Mouse (Mus musculus): ENCODE results near the gene Cfap58. TPM values are rescaled to one million over a fixed set of nuclear protein-coding genes. Genes with fewer than 3 reads are reported as not detected.

Cfap58 gene
- polyA plus RNA-seq, 1 experiment from 2014 or later = not detected

DNA sequence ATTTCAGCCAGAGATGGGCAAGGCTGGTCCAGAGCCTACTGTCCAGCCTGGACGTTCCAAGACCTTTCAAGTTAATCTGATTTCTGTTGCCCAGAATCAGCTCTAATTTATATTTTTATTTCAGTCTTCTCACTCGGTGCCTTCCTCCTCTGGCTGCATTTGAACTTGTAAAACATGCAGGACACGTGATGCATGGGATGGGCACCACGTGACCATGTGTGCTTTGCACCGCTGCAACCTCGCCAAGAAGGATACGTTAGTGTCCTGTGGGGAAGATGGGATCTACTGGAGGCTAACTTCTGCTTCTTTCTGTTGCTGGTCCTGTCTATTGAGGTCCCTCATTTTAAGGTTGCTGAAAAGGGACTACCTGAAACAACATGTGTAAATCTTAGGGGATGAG is 109.8 kb downstream of the Cfap58 start:
- WGBS = 91% methylated on average over 7 of the region's 7 CpGs
- no peaks in the 10 kb centered on the region for H3K36me3 ChIP-seq (replicated peaks)
- DNase-seq (ENCODE audit: extremely low spot score, low spot score) = no peak
- H3K9me3 ChIP-seq = no peaks in the 10 kb centered on the region
- peaks cover 8% of the 10 kb centered on the region for H3K4me1 ChIP-seq
- no peak overlapping the region for H3K4me3 ChIP-seq
- H3K27ac ChIP-seq = no peak overlapping the region
- no peaks in the 10 kb centered on the region for H3K27me3 ChIP-seq (ENCODE audit: poor library complexity, severe bottlenecking)

DNA sequence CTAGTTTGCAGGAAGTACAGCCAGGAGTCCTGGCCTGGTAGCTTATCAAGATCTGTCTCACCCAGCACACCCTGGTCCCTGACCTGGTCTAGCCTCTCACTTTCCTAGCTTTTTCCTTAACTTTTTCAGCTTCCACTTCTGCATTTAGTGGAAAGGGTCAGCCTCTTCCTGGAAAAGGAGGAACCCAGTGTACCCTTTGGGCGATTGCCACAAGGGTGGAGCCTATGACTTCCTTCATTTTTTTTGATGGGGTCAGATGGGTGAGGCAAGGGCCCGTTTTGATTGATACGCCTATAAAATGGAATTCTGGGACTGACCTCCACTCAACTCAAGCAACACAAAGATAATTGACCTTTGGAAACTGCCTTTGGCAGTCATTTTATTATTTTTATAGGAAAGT is 111.9 kb downstream of the Cfap58 start:
- H3K4me1 ChIP-seq = peaks cover 11% of the 10 kb centered on the region
- no peaks in the 10 kb centered on the region for H3K27me3 ChIP-seq (ENCODE audit: poor library complexity, severe bottlenecking)
- H3K4me3 ChIP-seq = no peak overlapping the region
- no peak overlapping the region for H3K27ac ChIP-seq
- DNase-seq (ENCODE audit: extremely low spot score, low spot score) = no peak
- H3K36me3 ChIP-seq (replicated peaks) = no peaks in the 10 kb centered on the region
- WGBS = 73% methylated on average over 3 of the region's 3 CpGs
- H3K9me3 ChIP-seq = no peaks in the 10 kb centered on the region

DNA sequence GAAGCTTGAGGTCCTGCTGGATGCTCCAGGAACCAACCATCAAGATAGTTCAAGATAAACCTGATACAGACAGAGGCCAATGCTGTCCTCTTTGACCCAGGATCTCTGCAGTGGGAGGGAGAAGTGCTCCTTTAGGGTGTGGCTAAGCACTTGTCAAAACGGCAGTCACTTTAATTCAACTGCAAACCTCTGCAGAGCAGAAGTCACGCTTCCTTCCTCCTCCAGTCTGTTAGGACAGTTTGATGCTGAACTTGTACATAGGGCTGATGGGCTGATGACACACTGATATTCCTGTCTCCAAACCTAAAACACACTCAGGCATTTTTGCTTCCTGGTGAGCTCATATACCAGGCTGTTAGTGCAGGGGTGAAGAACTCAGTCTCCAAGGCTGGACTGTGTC is 125.8 kb downstream of the Cfap58 start:
- no peak overlapping the region for H3K4me3 ChIP-seq
- WGBS = 80% methylated on average over 2 of the region's 2 CpGs
- DNase-seq (ENCODE audit: extremely low spot score, low spot score) = no peak
- no peaks in the 10 kb centered on the region for H3K9me3 ChIP-seq
- H3K27ac ChIP-seq = no peak overlapping the region
- H3K36me3 ChIP-seq (replicated peaks) = no peaks in the 10 kb centered on the region
- peaks cover 14% of the 10 kb centered on the region for H3K4me1 ChIP-seq
- 0 out of 2 replicates have a peak, but pooled peaks cover 5% of the 10 kb centered on the region for H3K27me3 ChIP-seq (ENCODE audit: poor library complexity, severe bottlenecking)

DNA sequence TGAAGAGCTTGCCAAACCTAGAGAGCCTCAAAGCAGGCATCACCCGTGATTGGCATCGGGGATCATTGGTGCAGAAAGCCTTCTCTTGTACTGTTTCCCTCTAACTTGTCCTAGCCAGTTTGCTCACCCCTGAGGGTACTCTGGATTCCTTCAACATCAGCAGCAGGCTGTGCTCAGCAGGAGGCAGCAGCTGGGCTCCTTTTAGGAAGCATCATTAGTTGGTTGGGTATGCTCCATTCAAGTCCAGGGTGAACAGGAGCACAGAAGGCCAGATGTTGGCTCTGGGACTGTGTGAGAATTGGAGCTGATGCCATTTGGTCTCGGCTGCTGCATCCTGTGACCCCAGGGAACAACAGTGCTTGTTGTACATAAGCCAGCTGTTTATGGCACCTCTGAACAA is 142.2 kb downstream of the Cfap58 start:
- no peak for DNase-seq (ENCODE audit: extremely low spot score, low spot score)
- peaks cover 12% of the 10 kb centered on the region for H3K4me1 ChIP-seq
- H3K27ac ChIP-seq = no peak overlapping the region
- H3K4me3 ChIP-seq = no peak overlapping the region
- H3K27me3 ChIP-seq (ENCODE audit: poor library complexity, severe bottlenecking) = no peaks in the 10 kb centered on the region
- no peaks in the 10 kb centered on the region for H3K9me3 ChIP-seq
- H3K36me3 ChIP-seq (replicated peaks) = no peaks in the 10 kb centered on the region
- 69% methylated on average over 3 of the region's 3 CpGs for WGBS

DNA sequence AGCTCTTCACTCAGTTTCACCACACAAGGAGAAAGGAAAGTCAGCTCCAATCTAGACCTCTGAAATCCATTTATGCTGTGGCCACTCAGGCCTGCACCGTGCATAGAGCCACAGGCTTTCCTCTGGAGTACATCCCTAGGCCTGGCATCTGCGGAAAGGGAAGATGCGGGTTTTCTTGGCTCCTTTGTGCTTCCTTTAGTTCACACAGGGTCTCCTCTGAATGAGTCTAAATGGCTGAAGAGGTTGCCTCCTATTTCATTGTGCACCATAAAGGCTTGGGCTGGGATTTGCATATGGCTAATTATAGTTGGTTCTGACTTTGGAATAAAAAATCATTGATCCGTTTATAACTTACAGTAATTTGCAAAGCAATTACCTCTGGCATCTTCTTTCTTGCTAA is 144.0 kb downstream of the Cfap58 start:
- 84% methylated on average over 4 of the region's 4 CpGs for WGBS
- no peak for DNase-seq (ENCODE audit: extremely low spot score, low spot score)
- H3K4me3 ChIP-seq = no peak overlapping the region

More for the DNA sequence above, 144.0 kb downstream of the Cfap58 start:
- Histone ChIP-seq H3K36me3 (replicated peaks) (no peaks in the 10 kb centered on the region), H3K9me3 (no peaks in the 10 kb centered on the region), H3K4me1 (peaks cover 4% of the 10 kb centered on the region; the same call in 1 of the 2 replicates), H3K27ac (no peak overlapping the region), H3K27me3 (ENCODE audit: poor library complexity, severe bottlenecking) (no peaks in the 10 kb centered on the region)

Small RNAs within 50 kb of the gene (microRNA-seq; reads per million reads assigned to microRNA genes)
- not detected for gene Gm22240

Other genes with a start within 250 kb of the Cfap58 start
- 0.21 and 0.22 TPM in 2 replicates for gene Col17a1, start 245.6 kb upstream of the Cfap58 start, polyA plus RNA-seq (2016; fragmentation: Nextera tagmentation; extraction: Ambion mirVana)
- gene Sfr1, start 206.0 kb upstream of the Cfap58 start, polyA plus RNA-seq (2016; fragmentation: Nextera tagmentation; extraction: Ambion mirVana) = 290 and 317 TPM in 2 replicates
- gene Gsto1, start 82.7 kb upstream of the Cfap58 start, polyA plus RNA-seq (2016; fragmentation: Nextera tagmentation; extraction: Ambion mirVana) = 115 and 120 TPM in 2 replicates
- 0.76 and 0.81 TPM in 2 replicates for gene Gsto2, start 72.1 kb upstream of the Cfap58 start, polyA plus RNA-seq (2016; fragmentation: Nextera tagmentation; extraction: Ambion mirVana)
- gene Cfap43, start 18.4 kb upstream of the Cfap58 start, polyA plus RNA-seq (2016; fragmentation: Nextera tagmentation; extraction: Ambion mirVana) = 0.05 and 0.06 TPM in 2 replicates
- gene Itprip, start 18.4 kb upstream of the Cfap58 start, polyA plus RNA-seq (2016; fragmentation: Nextera tagmentation; extraction: Ambion mirVana) = 21.2 and 21.9 TPM in 2 replicates